Mouse (Mus musculus) stomach, postnatal 0 days (tissue): ENCODE measurements around the gene Gas7. TPM values are rescaled to one million over a fixed set of nuclear protein-coding genes. Genes with fewer than 3 reads are reported as not detected.

Source experiments
- ATAC-seq: fragments of 200-750 bp; cut with Nextera tagmentation; 2 replicates; pipeline ENCODE4 v1.8.0; 2017; ENCODE audit not compliant: low FRiP score, low TSS enrichment
- DNase-seq: peaks from one replicate; pipeline ENCODE4 v3.0.0-alpha.2; 2016; ENCODE audit warnings: low spot score
- H3K27ac ChIP-seq: fragments of 300-500 bp; sonication (generic); replicated peaks from 2 replicates; pipeline ENCODE4 v1.5.1; 2014; ENCODE audit warnings: mild to moderate bottlenecking, control low read depth
- H3K27me3 ChIP-seq: fragments of 300-500 bp; sonication (generic); 2 replicates; pipeline ENCODE4 v1.6.1; 2014; ENCODE audit warnings: low read length; ENCODE audit not compliant: control insufficient read depth, insufficient read depth
- H3K36me3 ChIP-seq: fragments of 300-500 bp; sonication (generic); 2 replicates; pipeline ENCODE4 v1.6.1; 2014; ENCODE audit warnings: low read length, mixed read lengths; ENCODE audit not compliant: control insufficient read depth, insufficient read depth
- H3K4me1 ChIP-seq: fragments of 300-500 bp; sonication (generic); replicated peaks from 2 replicates; pipeline ENCODE4 v1.6.1; 2014; ENCODE audit warnings: antibody characterized with exemption; ENCODE audit not compliant: control insufficient read depth, insufficient read depth
- H3K4me2 ChIP-seq: fragments of 300-500 bp; sonication (generic); replicated peaks from 2 replicates; pipeline ENCODE4 v1.6.1; 2014; ENCODE audit warnings: low read depth, mild to moderate bottlenecking, control low read depth, moderate library complexity
- H3K4me3 ChIP-seq: fragments of 300-500 bp; sonication (generic); 2 replicates; pipeline ENCODE4 v1.5.1; 2014; ENCODE audit warnings: low read depth, low read length, control low read depth
- H3K9ac ChIP-seq: fragments of 300-500 bp; sonication (generic); 2 replicates; pipeline ENCODE4 v1.6.1; 2014; ENCODE audit warnings: mild to moderate bottlenecking, low read length, control low read depth, mixed read lengths
- H3K9me3 ChIP-seq: fragments of 300-500 bp; sonication (generic); 2 replicates; pipeline ENCODE4 v1.6.1; 2016; ENCODE audit warnings: low read length; ENCODE audit not compliant: control insufficient read depth
- CTCF ChIP-seq: IDR thresholded peaks from 2 replicates; pipeline ENCODE4 v1.5.1; 2016; ENCODE audit warnings: antibody characterized with exemption, low read depth, mild to moderate bottlenecking, moderate library complexity
- EP300 ChIP-seq: optimal IDR thresholded peaks from 2 replicates; pipeline ENCODE3; 2016; ENCODE audit warnings: antibody characterized with exemption
- WGBS: fragments of 180-500 bp; shearing (Covaris S2); extraction: QIAGEN DNeasy Blood & Tissue Kit; methylation state at CpG from one replicate; pipeline ENCODE4 v1.1.7; 2014; 5-methylcytosine and 5-hydroxymethylcytosine counted together
- polyA plus RNA-seq: library from polyadenylated mRNA; unstranded; fragments of >200 nt; fragmentation: Nextera tagmentation; extraction: Ambion mirVana; gene quantifications from 2 replicates; pipeline ENCODE4 v1.2.1, GENCODE M21; 2015

Gas7 gene
- polyA plus RNA-seq, 1 experiment from 2014 or later: 18.3 TPM

GRCm38 (mm10) chr11:67664918-67665317 lies 209.7 kb downstream of the Gas7 start:
- Histone ChIP-seq H3K36me3 (no peaks in the 10 kb centered on the region), H3K27ac (no peak overlapping the region), H3K9me3 (no peaks in the 10 kb centered on the region), H3K4me3 (no peak overlapping the region), H3K4me2 (no peak overlapping the region), H3K27me3 (no peaks in the 10 kb centered on the region), H3K4me1 (no peaks in the 10 kb centered on the region), H3K9ac (no peak overlapping the region)
- ATAC-seq (no peak), DNase-seq (no peak)
- no peak for TF ChIP-seq CTCF
- TF ChIP-seq EP300: no peak
- 89% methylated on average over 6 of the region's 6 CpGs for WGBS

GRCm38 (mm10) chr11:67666129-67666528 lies 210.9 kb downstream of the Gas7 start:
- Histone ChIP-seq H3K27me3 (no peaks in the 10 kb centered on the region), H3K4me2 (no peak overlapping the region), H3K27ac (no peak overlapping the region), H3K4me3 (no peak overlapping the region), H3K9ac (no peak overlapping the region), H3K9me3 (no peaks in the 10 kb centered on the region), H3K4me1 (no peaks in the 10 kb centered on the region), H3K36me3 (no peaks in the 10 kb centered on the region)
- ATAC-seq (no peak), DNase-seq (no peak)
- no peak for TF ChIP-seq CTCF
- no peak for TF ChIP-seq EP300
- WGBS: 80% methylated on average over 5 of the region's 5 CpGs

GRCm38 (mm10) chr11:67667531-67668332 lies 212.5 kb downstream of the Gas7 start:
- DNase-seq: peak; percentile 44
- Histone ChIP-seq H3K36me3 (no peaks in the 10 kb centered on the region), H3K9ac (no peak overlapping the region), H3K27ac (peak overlapping the region; percentile 45), H3K9me3 (no peaks in the 10 kb centered on the region), H3K4me3 (no peak overlapping the region), H3K4me2 (no peak overlapping the region), H3K4me1 (no peaks in the 10 kb centered on the region), H3K27me3 (no peaks in the 10 kb centered on the region)
- 73% methylated on average over 13 of the region's 13 CpGs for WGBS
- peak; percentile 48 for TF ChIP-seq EP300
- TF ChIP-seq CTCF: no peak
- peak; percentile 39; the same call in 1 of the 2 replicates for ATAC-seq

GRCm38 (mm10) chr11:67668460-67669007 lies 213.3 kb downstream of the Gas7 start:
- TF ChIP-seq EP300: no peak
- no peak for TF ChIP-seq CTCF
- no peaks in the 10 kb centered on the region for H3K9me3 ChIP-seq
- no peak for ATAC-seq
- no peak overlapping the region for H3K4me2 ChIP-seq
- no peak overlapping the region for H3K4me3 ChIP-seq
- H3K27ac ChIP-seq: no peak overlapping the region
- DNase-seq: no peak
- no peaks in the 10 kb centered on the region for H3K36me3 ChIP-seq
- H3K4me1 ChIP-seq: no peaks in the 10 kb centered on the region
- H3K27me3 ChIP-seq: no peaks in the 10 kb centered on the region
- H3K9ac ChIP-seq: no peak overlapping the region
- WGBS: 84% methylated on average over 3 of the region's 3 CpGs

- Histone ChIP-seq H3K9ac (no peak overlapping the region), H3K27ac (no peak overlapping the region), H3K4me1 (no peaks in the 10 kb centered on the region), H3K36me3 (no peaks in the 10 kb centered on the region), H3K27me3 (no peaks in the 10 kb centered on the region), H3K4me3 (no peak overlapping the region), H3K9me3 (no peaks in the 10 kb centered on the region), H3K4me2 (no peak overlapping the region)
- WGBS: 95% methylated on average over 6 of the region's 6 CpGs
- ATAC-seq: no peak
- no peak for DNase-seq
- no peak for TF ChIP-seq EP300
- no peak for TF ChIP-seq CTCF
Measured at GRCm38 (mm10) chr11:67670031-67670430, 214.8 kb downstream of the Gas7 start.

GRCm38 (mm10) chr11:67672140-67672539 lies 216.9 kb downstream of the Gas7 start:
- DNase-seq (no peak), ATAC-seq (peak; percentile 31; the same call in 1 of the 2 replicates)
- Histone ChIP-seq H3K9me3 (no peaks in the 10 kb centered on the region), H3K4me2 (no peak overlapping the region), H3K27me3 (no peaks in the 10 kb centered on the region), H3K27ac (no peak overlapping the region; the same call in 1 of the 2 replicates), H3K4me3 (no peak overlapping the region), H3K36me3 (no peaks in the 10 kb centered on the region), H3K9ac (no peak overlapping the region), H3K4me1 (no peaks in the 10 kb centered on the region)
- no peak for TF ChIP-seq CTCF
- TF ChIP-seq EP300: no peak
- 78% methylated on average over 5 of the region's 5 CpGs for WGBS
